Mouse (Mus musculus): ENCODE results near the gene Aldh4a1. TPM values are rescaled to one million over a fixed set of nuclear protein-coding genes. Genes with fewer than 3 reads are reported as not detected.

The Aldh4a1 gene
- total RNA-seq, 2 experiments from 2014 or later = 15.1 to 15.4 TPM

- DNase-seq = no peak
Measured at GRCm38 (mm10) chr4:139623434-139624115, 909 bp downstream of the Aldh4a1 start.

- DNase-seq = no peak
Measured at GRCm38 (mm10) chr4:139624116-139624489, 1.4 kb downstream of the Aldh4a1 start.

- DNase-seq = no peak
Measured at GRCm38 (mm10) chr4:139624706-139625105, 2.0 kb downstream of the Aldh4a1 start.

- no peak for DNase-seq
Measured at GRCm38 (mm10) chr4:139627361-139627760, 4.7 kb downstream of the Aldh4a1 start.

GRCm38 (mm10) chr4:139630171-139630570, 7.5 kb downstream of the Aldh4a1 start:
- no peak for DNase-seq

GRCm38 (mm10) chr4:139631141-139631540, 8.5 kb downstream of the Aldh4a1 start:
- DNase-seq = no peak

- DNase-seq = no peak
Measured at GRCm38 (mm10) chr4:139631569-139632253, 9.0 kb downstream of the Aldh4a1 start.

GRCm38 (mm10) chr4:139632254-139632580, 9.6 kb downstream of the Aldh4a1 start:
- no peak for DNase-seq

- DNase-seq = peak; percentile 83
Measured at GRCm38 (mm10) chr4:139636373-139636772, 13.7 kb downstream of the Aldh4a1 start.

- no peak for DNase-seq
Measured at GRCm38 (mm10) chr4:139637847-139638246, 15.2 kb downstream of the Aldh4a1 start.

- DNase-seq = no peak
Measured at GRCm38 (mm10) chr4:139638356-139638755, 15.7 kb downstream of the Aldh4a1 start.

- DNase-seq = no peak
Measured at GRCm38 (mm10) chr4:139639801-139640200, 17.1 kb downstream of the Aldh4a1 start.

- no peak for DNase-seq
Measured at GRCm38 (mm10) chr4:139640333-139640732, 17.7 kb downstream of the Aldh4a1 start.

- DNase-seq = no peak
Measured at GRCm38 (mm10) chr4:139640775-139641174, 18.1 kb downstream of the Aldh4a1 start.

- DNase-seq = peak; percentile 29
Measured at GRCm38 (mm10) chr4:139641829-139642425, 19.3 kb downstream of the Aldh4a1 start.

- DNase-seq = peak; percentile 87
Measured at GRCm38 (mm10) chr4:139643972-139644371, 21.3 kb downstream of the Aldh4a1 start.

- no peak for DNase-seq
Measured at GRCm38 (mm10) chr4:139646916-139647315, 24.2 kb downstream of the Aldh4a1 start.

GRCm38 (mm10) chr4:139650086-139650743, 27.5 kb downstream of the Aldh4a1 start:
- no peak for DNase-seq

GRCm38 (mm10) chr4:139650907-139651306, 28.2 kb downstream of the Aldh4a1 start:
- DNase-seq = no peak

- no peak for DNase-seq
Measured at GRCm38 (mm10) chr4:139653238-139653637, 30.6 kb downstream of the Aldh4a1 start, which contains the start of gene Tas1r2. Tas1r2 (plus strand) TSS chr4:139653538.

- DNase-seq = no peak
Measured at GRCm38 (mm10) chr4:139661897-139662296, 39.2 kb downstream of the Aldh4a1 start.

GRCm38 (mm10) chr4:139667632-139668031, 45.0 kb downstream of the Aldh4a1 start:
- DNase-seq = no peak

GRCm38 (mm10) chr4:139669847-139670246, 47.2 kb downstream of the Aldh4a1 start:
- peak; percentile 60 for DNase-seq
